Comparison of ENCODE assay signal across 11 mouse cellular contexts in the genomic region with DNA sequence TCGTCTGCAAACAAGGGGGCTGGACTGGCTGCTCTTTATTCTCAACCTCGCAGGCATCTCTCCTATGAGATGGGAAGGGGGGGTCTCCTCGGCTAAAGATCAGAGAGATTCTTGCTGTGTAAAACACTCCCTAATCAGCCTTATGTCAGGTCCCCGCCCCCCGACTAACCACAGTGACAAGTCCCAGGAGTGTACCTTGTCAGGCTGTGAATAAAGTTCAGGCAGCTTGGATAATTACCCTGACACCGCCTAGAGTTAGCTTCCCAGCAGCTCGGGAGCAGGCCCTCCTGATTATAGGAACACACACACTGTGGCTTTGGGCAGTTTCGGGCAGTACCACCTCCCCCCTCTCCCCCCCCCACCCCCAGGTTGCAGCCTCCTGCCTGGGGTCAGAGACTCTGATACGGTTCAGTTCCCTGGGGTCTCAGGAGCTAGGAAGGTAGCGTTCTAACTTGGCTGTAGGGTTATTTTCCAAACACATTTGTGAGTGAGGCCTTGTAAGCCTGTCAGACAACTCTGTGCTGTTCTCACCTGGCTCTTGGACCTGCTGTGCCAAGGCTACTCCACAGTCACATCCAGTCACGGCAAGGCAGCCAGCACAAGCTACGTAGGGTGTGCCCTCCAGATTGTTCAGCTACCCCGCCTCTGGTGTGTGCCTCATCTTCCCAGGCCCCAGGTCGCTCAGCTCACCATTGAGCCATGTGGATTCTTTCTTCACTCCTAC.
DNase-seq lines count a peak whose midpoint lies in the region; ATAC-seq and TF ChIP-seq lines count a peak whose summit lies in the region.
"Had no signal": no experiment of that assay in that cellular context is flagged by ENCODE, and none has a peak within 500 bp of the region (broad histone marks: within the 10 kb centered on the region; RNA-seq: fewer than 3 reads in every experiment).

No protein-coding gene starts in this region.

- H3K27me3 ChIP-seq in forebrain, embryonic 15.5 days, result no peaks in the 10 kb centered on the region
- no peaks in the 10 kb centered on the region for H3K27me3 ChIP-seq in limb, embryonic 11.5 days (ENCODE audit: control insufficient read depth, insufficient read depth, low read length)
- H3K27me3 ChIP-seq in stomach, embryonic 15.5 days (replicated peaks), result no peaks in the 10 kb centered on the region
- H3K27me3 ChIP-seq in liver, embryonic 12.5 days (replicated peaks), result no peaks in the 10 kb centered on the region

- DNase-seq in layer of hippocampus, adult 2 months (ENCODE audit: low spot score in 2 of 2), result no peak
- no peak for DNase-seq in layer of hippocampus, postnatal 25 days (ENCODE audit: extremely low spot score in 1 of 2, low spot score in 1 of 2)
- peak; percentile 67 for DNase-seq in limb, embryonic 11.5 days (ENCODE audit: low spot score)
- no peak for DNase-seq in ovary, postnatal 14 days (ENCODE audit: low spot score)
- no peak for DNase-seq in adrenal gland, adult (ENCODE audit: inconsistent age in 2 of 2, low spot score in 1 of 2)
- DNase-seq: gastrocnemius, postnatal 36 days; lung, adult 2 months; thymus, postnatal 25 days had no signal

- H3K4me2 ChIP-seq in forebrain, embryonic 15.5 days (replicated peaks), result no peak overlapping the region
- no peak overlapping the region for H3K4me2 ChIP-seq in limb, embryonic 11.5 days (ENCODE audit: low read depth, severe bottlenecking)
- H3K4me2 ChIP-seq in stomach, embryonic 15.5 days, result no peak overlapping the region
- H3K4me2 ChIP-seq in liver, embryonic 12.5 days, result no peak overlapping the region

- no peak overlapping the region for H3K4me3 ChIP-seq in layer of hippocampus, adult 2 months
- no peak overlapping the region for H3K4me3 ChIP-seq in forebrain, embryonic 15.5 days
- no peak overlapping the region for H3K4me3 ChIP-seq in limb, embryonic 11.5 days (ENCODE audit: low read depth, low read length)
- no peak overlapping the region for H3K4me3 ChIP-seq in stomach, embryonic 15.5 days (replicated peaks)
- H3K4me3 ChIP-seq in liver, embryonic 12.5 days, result no peak overlapping the region

- peak; percentile 26; the same call in 1 of the 2 replicates for ATAC-seq in forebrain, embryonic 15.5 days (replicated peaks)
- no peak for ATAC-seq in limb, embryonic 11.5 days (ENCODE audit: insufficient number of reproducible peaks, low FRiP score, low TSS enrichment, low read depth)
- ATAC-seq in stomach, embryonic 15.5 days (ENCODE audit: insufficient read depth, low FRiP score, low read depth), result peak; percentile 47; the same call in 1 of the 2 replicates
- no peak for ATAC-seq in liver, embryonic 12.5 days

- H3K27ac ChIP-seq in layer of hippocampus, adult 2 months, result peak overlapping the region; percentile 63
- peak overlapping the region; percentile 51 for H3K27ac ChIP-seq in forebrain, embryonic 15.5 days (replicated peaks)
- H3K27ac ChIP-seq in limb, embryonic 11.5 days (replicated peaks; ENCODE audit: low read depth, low read length), result peak overlapping the region; percentile 60; the same call in 1 of the 2 replicates
- peak overlapping the region; percentile 59 for H3K27ac ChIP-seq in stomach, embryonic 15.5 days
- no peak overlapping the region for H3K27ac ChIP-seq in liver, embryonic 12.5 days

- WGBS in forebrain, embryonic 15.5 days, result 24% methylated on average over 14 of the region's 14 CpGs
- WGBS in limb, embryonic 11.5 days, result 14% methylated on average over 14 of the region's 14 CpGs
- 42% methylated on average over 14 of the region's 14 CpGs for WGBS in stomach, embryonic 15.5 days
- 50% methylated on average over 14 of the region's 14 CpGs for WGBS in liver, embryonic 12.5 days (ENCODE audit: insufficient replicate concordance)

- no peak for TF ChIP-seq CTCF in layer of hippocampus, adult 2 months (conservative IDR thresholded peaks at IDR 0.05)

- no peak overlapping the region for H3K9ac ChIP-seq in forebrain, embryonic 15.5 days (replicated peaks)
- H3K9ac ChIP-seq in limb, embryonic 11.5 days (ENCODE audit: low read length), result no peak overlapping the region
- H3K9ac ChIP-seq in stomach, embryonic 15.5 days, result no peak overlapping the region
- H3K9ac ChIP-seq in liver, embryonic 12.5 days, result no peak overlapping the region

- no peaks in the 10 kb centered on the region for H3K36me3 ChIP-seq in forebrain, embryonic 15.5 days
- no peaks in the 10 kb centered on the region for H3K36me3 ChIP-seq in limb, embryonic 11.5 days (ENCODE audit: control insufficient read depth, insufficient read depth, low read length)
- H3K36me3 ChIP-seq in stomach, embryonic 15.5 days, result no peaks in the 10 kb centered on the region
- no peaks in the 10 kb centered on the region for H3K36me3 ChIP-seq in liver, embryonic 12.5 days

- no peaks in the 10 kb centered on the region for H3K9me3 ChIP-seq in forebrain, embryonic 15.5 days
- H3K9me3 ChIP-seq in limb, embryonic 11.5 days (ENCODE audit: control insufficient read depth, low read length), result no peaks in the 10 kb centered on the region
- no peaks in the 10 kb centered on the region for H3K9me3 ChIP-seq in stomach, embryonic 15.5 days
- no peaks in the 10 kb centered on the region for H3K9me3 ChIP-seq in liver, embryonic 12.5 days (replicated peaks)

- H3K4me1 ChIP-seq in forebrain, embryonic 15.5 days, result peaks cover 47% of the 10 kb centered on the region
- H3K4me1 ChIP-seq in limb, embryonic 11.5 days (ENCODE audit: control insufficient read depth, insufficient read depth, low read length), result peaks cover 38% of the 10 kb centered on the region
- peaks cover 22% of the 10 kb centered on the region for H3K4me1 ChIP-seq in stomach, embryonic 15.5 days
- no peaks in the 10 kb centered on the region; the same call in 1 of the 2 replicates for H3K4me1 ChIP-seq in liver, embryonic 12.5 days

Comparison
In these comparisons a context has a peak if more than half of its experiments do, and no peak if none do; other contexts are left out.
1. ATAC-seq: peak in forebrain, embryonic 15.5 days (single experiment) and stomach, embryonic 15.5 days (single experiment); none in limb, embryonic 11.5 days (single experiment) and liver, embryonic 12.5 days (single experiment).